36 mouse cellular contexts compared by ENCODE assay signal in the genomic region with DNA sequence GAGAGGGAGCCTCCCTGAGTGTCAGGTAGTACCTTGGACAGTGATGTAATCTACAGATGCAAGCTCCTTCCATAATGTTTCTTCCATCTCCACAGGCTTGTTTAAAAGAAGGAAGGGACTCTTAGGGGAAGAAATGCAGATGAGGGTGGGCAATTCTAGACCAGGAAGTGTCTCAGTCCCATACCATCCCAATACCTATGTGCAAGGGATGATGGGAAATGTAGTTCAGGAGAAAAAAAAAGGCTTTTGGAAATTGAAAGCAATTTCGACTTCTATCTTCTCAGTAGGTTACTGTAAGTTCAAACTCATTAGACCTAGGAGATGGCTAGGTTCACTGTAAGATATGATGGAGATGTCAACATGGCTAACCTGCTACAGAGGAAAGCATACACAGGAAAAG.
"Had no signal": no experiment of that assay in that cellular context is flagged by ENCODE, and none has a peak within 500 bp of the region (broad histone marks: within the 10 kb centered on the region; RNA-seq: fewer than 3 reads in every experiment).

No protein-coding gene starts in this region.

- H3K36me3 ChIP-seq: heart, embryonic 10.5 days; heart, embryonic 12.5 days; heart, embryonic 13.5 days; heart, embryonic 15.5 days; hindbrain, embryonic 10.5 days; hindbrain, embryonic 12.5 days; hindbrain, embryonic 13.5 days; hindbrain, embryonic 15.5 days; intestine, embryonic 15.5 days; kidney, embryonic 15.5 days had no signal

- H3K4me1 ChIP-seq: heart, embryonic 12.5 days; heart, embryonic 15.5 days; intestine, embryonic 15.5 days had no signal

- H3K27ac ChIP-seq: heart, embryonic 10.5 days; heart, embryonic 13.5 days; heart, embryonic 15.5 days; hindbrain, embryonic 10.5 days; hindbrain, embryonic 12.5 days; hindbrain, embryonic 13.5 days; hindbrain, embryonic 14.5 days; hindbrain, embryonic 15.5 days; hindbrain, postnatal 0 days; intestine, embryonic 15.5 days; kidney, embryonic 15.5 days; kidney, postnatal 0 days; layer of hippocampus, adult 2 months; left cerebral cortex, adult 2 months had no signal

- H3K9ac ChIP-seq: heart, embryonic 12.5 days; heart, embryonic 13.5 days; heart, embryonic 15.5 days; hindbrain, embryonic 12.5 days; hindbrain, embryonic 13.5 days; hindbrain, embryonic 14.5 days; hindbrain, embryonic 15.5 days; intestine, embryonic 15.5 days; kidney, embryonic 15.5 days had no signal

- DNase-seq: heart, postnatal 10 days; heart, postnatal 14 days; heart, postnatal 36 days; heart, postnatal 4 days; kidney, adult 11 months; kidney, adult 18-20 months; kidney, adult 2 months; kidney, adult 8-10 months; kidney, adult 9 months; kidney, postnatal 10 days; kidney, postnatal 14 days; kidney, postnatal 25 days; kidney, postnatal 36 days; kidney, postnatal 4 days; layer of hippocampus, adult 9-11 months; layer of hippocampus, postnatal 36 days had no signal

- H3K4me2 ChIP-seq: heart, embryonic 11.5 days; heart, embryonic 12.5 days; heart, embryonic 13.5 days; heart, embryonic 15.5 days; hindbrain, embryonic 12.5 days; hindbrain, embryonic 13.5 days; hindbrain, embryonic 14.5 days; hindbrain, embryonic 15.5 days; intestine, embryonic 15.5 days; kidney, embryonic 15.5 days had no signal

- H3K9me3 ChIP-seq: heart, embryonic 10.5 days; heart, embryonic 15.5 days; hindbrain, embryonic 10.5 days; hindbrain, embryonic 12.5 days; hindbrain, embryonic 13.5 days; hindbrain, embryonic 15.5 days; intestine, embryonic 15.5 days; kidney, embryonic 15.5 days had no signal

- ATAC-seq: hindbrain, embryonic 16.5 days; hindbrain, postnatal 0 days; inflammation-experienced regulatory T-cells, adult 6 months; intestine, embryonic 15.5 days; intestine, embryonic 16.5 days; intestine, postnatal 0 days had no signal

- H3K27me3 ChIP-seq: heart, embryonic 12.5 days; heart, embryonic 13.5 days; heart, embryonic 15.5 days; hindbrain, embryonic 12.5 days; hindbrain, embryonic 13.5 days; hindbrain, embryonic 15.5 days; intestine, embryonic 15.5 days; kidney, embryonic 15.5 days had no signal

- H3K4me3 ChIP-seq: heart, embryonic 10.5 days; heart, embryonic 12.5 days; heart, embryonic 13.5 days; heart, embryonic 15.5 days; hindbrain, embryonic 10.5 days; hindbrain, embryonic 12.5 days; hindbrain, embryonic 13.5 days; hindbrain, embryonic 15.5 days; intestine, embryonic 15.5 days; kidney, embryonic 15.5 days; layer of hippocampus, adult 2 months; left cerebral cortex, adult 2 months had no signal
